In the genomic region with DNA sequence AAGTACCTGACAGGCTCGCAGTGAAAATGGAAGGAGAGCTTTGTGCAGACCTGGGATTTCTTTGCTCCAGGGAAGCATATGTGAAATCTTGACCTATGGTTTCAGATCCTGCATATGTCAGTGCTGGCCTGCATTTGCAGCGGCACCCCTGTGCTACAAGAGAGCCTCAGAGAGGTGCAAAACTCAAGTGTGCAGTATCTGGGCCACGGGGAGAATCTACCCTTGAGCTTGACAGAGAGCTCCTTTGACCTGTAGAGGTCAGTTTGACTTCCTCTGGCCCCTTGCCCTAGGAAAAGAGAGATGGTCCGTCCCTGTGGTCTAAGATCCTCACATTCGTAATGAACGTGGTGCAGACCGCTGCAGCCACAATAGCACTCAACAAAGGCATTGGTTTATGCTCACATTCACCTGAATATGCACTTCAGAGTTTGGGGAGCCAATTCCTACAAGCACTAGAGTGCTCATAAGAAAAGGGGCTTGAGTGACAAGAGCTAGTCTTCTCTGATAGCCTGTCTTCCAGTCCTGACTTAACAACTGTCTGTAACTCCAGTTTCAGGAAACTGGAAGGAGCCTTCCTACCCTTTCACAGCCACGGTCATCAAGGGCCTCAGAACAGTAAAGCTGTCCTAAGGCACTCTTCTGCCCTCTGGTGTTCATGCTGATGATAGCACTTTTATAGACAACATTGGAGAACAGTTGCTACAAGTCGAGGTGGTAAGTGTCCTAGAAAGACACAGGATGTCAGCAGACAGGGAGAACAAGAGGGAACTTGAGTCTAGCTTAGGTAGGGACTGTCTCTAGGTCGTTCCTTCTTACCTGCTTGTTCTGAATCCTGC, we compare ENCODE assay signal across 8 mouse cellular contexts.
DNase-seq lines count a peak whose midpoint lies in the region; ATAC-seq lines count a peak whose summit lies in the region.

No protein-coding gene starts in this region.

- H3K4me1 ChIP-seq in liver, embryonic 11.5 days (replicated peaks; ENCODE audit: control insufficient read depth, insufficient read depth, low read length): no peaks in the 10 kb centered on the region
- no peaks in the 10 kb centered on the region for H3K4me1 ChIP-seq in midbrain, embryonic 16.5 days (ENCODE audit: control insufficient read depth, insufficient read depth, low read length)

- H3K27me3 ChIP-seq in liver, embryonic 11.5 days (replicated peaks; ENCODE audit: control insufficient read depth, insufficient read depth, low read length): no peaks in the 10 kb centered on the region
- H3K27me3 ChIP-seq in midbrain, embryonic 16.5 days (ENCODE audit: control insufficient read depth, insufficient read depth, low read depth, low read length): no peaks in the 10 kb centered on the region

- no peak for ATAC-seq in liver, embryonic 11.5 days (replicated peaks; ENCODE audit: low FRiP score)
- peak; percentile 86 for ATAC-seq in midbrain, embryonic 16.5 days
- no peak for ATAC-seq in erythroblast, adult 5-6 weeks (replicated peaks; ENCODE audit: low FRiP score, poor library complexity, severe bottlenecking)

- H3K27ac ChIP-seq in liver, embryonic 11.5 days (ENCODE audit: low read depth, low read length): no peak overlapping the region
- H3K27ac ChIP-seq in midbrain, embryonic 16.5 days (ENCODE audit: low read length): no peak overlapping the region

- H3K4me2 ChIP-seq in liver, embryonic 11.5 days: no peak overlapping the region
- no peak overlapping the region for H3K4me2 ChIP-seq in midbrain, embryonic 16.5 days (ENCODE audit: low read length)

- DNase-seq in liver: peak; percentile 7
- DNase-seq in liver, embryonic 11.5 days (ENCODE audit: low spot score): no peak
- DNase-seq in cerebellum, adult 9-10 months: peak; percentile 52
- DNase-seq in frontal cortex, adult 2 months (ENCODE audit: extremely low spot score in 1 of 2, low spot score in 1 of 2): peak; percentile 63 to 96
- DNase-seq in kidney, adult 11 months: peak; percentile 10
- peak; percentile 86 to 90 for DNase-seq in left cerebral cortex, postnatal 14 days (ENCODE audit: low spot score in 2 of 2)

- intact Hi-C loops in left cerebral cortex, postnatal 14 days (cut with DNase I): no loop called here

- WGBS in liver, embryonic 11.5 days: 56% methylated on average over 10 of the region's 10 CpGs
- WGBS in midbrain, embryonic 16.5 days: 46% methylated on average over 10 of the region's 10 CpGs

- no peak overlapping the region for H3K9ac ChIP-seq in liver, embryonic 11.5 days (ENCODE audit: low read depth, low read length)
- H3K9ac ChIP-seq in midbrain, embryonic 16.5 days (ENCODE audit: low read depth, low read length): no peak overlapping the region

- no peaks in the 10 kb centered on the region for H3K36me3 ChIP-seq in liver, embryonic 11.5 days (ENCODE audit: control insufficient read depth, insufficient read depth, low read length)
- no peaks in the 10 kb centered on the region for H3K36me3 ChIP-seq in midbrain, embryonic 16.5 days (ENCODE audit: control insufficient read depth, insufficient read depth, low read length)

- no peak overlapping the region for H3K4me3 ChIP-seq in liver, embryonic 11.5 days (ENCODE audit: low read depth, low read length)
- H3K4me3 ChIP-seq in midbrain, embryonic 16.5 days (ENCODE audit: low read depth, low read length): no peak overlapping the region

- H3K9me3 ChIP-seq in liver, embryonic 11.5 days (ENCODE audit: control insufficient read depth, low read length): no peaks in the 10 kb centered on the region
- no peaks in the 10 kb centered on the region for H3K9me3 ChIP-seq in midbrain, embryonic 16.5 days (replicated peaks; ENCODE audit: control insufficient read depth, low read length, poor library complexity, severe bottlenecking)
